Mouse (Mus musculus) right cerebral cortex, adult 2 months (tissue): Measurements from ENCODE around the gene Zfhx2.
A peak's percentile ranks its signal among the peaks of the same experiment; 100 is the strongest.

ENCODE experiments used
- DNase-seq, 2 experiments: peaks; one replicate each; pipeline ENCODE4 v3.0.0; 2021 to 2022; ENCODE audit warnings: low spot score in 2 of 2

Gene Zfhx2

GRCm38 (mm10) chr14:55105836-55106809, 14.0 kb upstream of the Zfhx2 start, which contains the start of gene Ap1g2:
Ap1g2 (minus strand) TSS chr14:55106593.
- peak; percentile 88 to 89 for DNase-seq

GRCm38 (mm10) chr14:55105386-55105785, 13.3 kb upstream of the Zfhx2 start:
- DNase-seq: peak in 1 of 2 experiments; percentile 23

- DNase-seq: no peak
These were observed 12.2 kb upstream of the Zfhx2 start for GRCm38 (mm10) chr14:55104365-55104764.

GRCm38 (mm10) chr14:55102253-55102785, 10.2 kb upstream of the Zfhx2 start:
- no peak for DNase-seq

- peak; percentile 80 to 83 for DNase-seq
These were observed 9.5 kb upstream of the Zfhx2 start for GRCm38 (mm10) chr14:55101592-55101991.

- DNase-seq: peak in 1 of 2 experiments; percentile 31
These were observed 5.9 kb upstream of the Zfhx2 start for GRCm38 (mm10) chr14:55098067-55098466.

GRCm38 (mm10) chr14:55097646-55098045, 5.5 kb upstream of the Zfhx2 start:
- no peak for DNase-seq

- no peak for DNase-seq
These were observed 4.5 kb upstream of the Zfhx2 start for GRCm38 (mm10) chr14:55096573-55097087.

GRCm38 (mm10) chr14:55095671-55096070, 3.5 kb upstream of the Zfhx2 start:
- no peak for DNase-seq

GRCm38 (mm10) chr14:55095263-55095662, 3.1 kb upstream of the Zfhx2 start:
- no peak for DNase-seq

- DNase-seq: peak; percentile 75 to 87
These were observed 2.6 kb upstream of the Zfhx2 start, which contains the start of gene Thtpa for GRCm38 (mm10) chr14:55094704-55095231. Thtpa (plus strand) TSS chr14:55094784.

GRCm38 (mm10) chr14:55093927-55094326, 1.8 kb upstream of the Zfhx2 start:
- no peak for DNase-seq

- peak in 1 of 2 experiments; percentile 57 for DNase-seq
These were observed 787 bp downstream of the Zfhx2 start for GRCm38 (mm10) chr14:55091209-55091865.

GRCm38 (mm10) chr14:55089199-55089947, 2.8 kb downstream of the Zfhx2 start:
- peak in 1 of 2 experiments; percentile 71 for DNase-seq

- no peak for DNase-seq
These were observed 6.1 kb downstream of the Zfhx2 start for GRCm38 (mm10) chr14:55086009-55086514.

- DNase-seq: no peak
These were observed 6.7 kb downstream of the Zfhx2 start for GRCm38 (mm10) chr14:55085324-55086008.

- no peak for DNase-seq
These were observed 8.6 kb downstream of the Zfhx2 start for GRCm38 (mm10) chr14:55083481-55083880.

GRCm38 (mm10) chr14:55081105-55081504, 11.0 kb downstream of the Zfhx2 start:
- no peak for DNase-seq

- DNase-seq: peak in 1 of 2 experiments; percentile 81
These were observed 12.7 kb downstream of the Zfhx2 start for GRCm38 (mm10) chr14:55079214-55079970.
